ENCODE assay signal across 8 mouse cellular contexts in genomic region chr2:72038235-72038634, GRCm38 (mm10). TPM values are rescaled to one million over a fixed set of nuclear protein-coding genes. Genes with fewer than 3 reads are reported as not detected.
A peak's percentile ranks its signal among the peaks of the same experiment; 100 is the strongest.
DNase-seq lines count a peak whose midpoint lies in the region; ATAC-seq and TF ChIP-seq lines count a peak whose summit lies in the region.

No protein-coding gene starts in this region.

- H3K4me3 ChIP-seq in C2C12 (ENCODE audit: insufficient read depth, poor library complexity, severe bottlenecking): no peak overlapping the region
- no peak overlapping the region; the same call in 1 of the 2 replicates for H3K4me3 ChIP-seq in heart, adult 2 months
- H3K4me3 ChIP-seq in liver, embryonic 13.5 days (replicated peaks): no peak overlapping the region
- H3K4me3 ChIP-seq in neural tube, embryonic 14.5 days (ENCODE audit: low read depth, low read length): no peak overlapping the region

- H3K36me3 ChIP-seq in C2C12 (ENCODE audit: control insufficient read depth, insufficient read depth): no peaks in the 10 kb centered on the region
- H3K36me3 ChIP-seq in heart, adult 2 months (ENCODE audit: control insufficient read depth, insufficient read depth, low read length): no peaks in the 10 kb centered on the region
- no peaks in the 10 kb centered on the region for H3K36me3 ChIP-seq in liver, embryonic 13.5 days
- no peaks in the 10 kb centered on the region for H3K36me3 ChIP-seq in neural tube, embryonic 14.5 days (ENCODE audit: control insufficient read depth, insufficient read depth, low read length)

- H3K27ac ChIP-seq in heart, adult 2 months: peak overlapping the region; percentile 62
- no peak overlapping the region for H3K27ac ChIP-seq in liver, embryonic 13.5 days
- H3K27ac ChIP-seq in neural tube, embryonic 14.5 days (ENCODE audit: low read depth, low read length): no peak overlapping the region

- TF ChIP-seq EP300 in heart, adult 2 months (IDR thresholded peaks at IDR 0.05; ENCODE audit: insufficient read depth, low read depth, low read length): no peak

- no peaks in the 10 kb centered on the region for H3K9me3 ChIP-seq in liver, embryonic 13.5 days (replicated peaks)
- H3K9me3 ChIP-seq in neural tube, embryonic 14.5 days (ENCODE audit: control insufficient read depth, low read length): no peaks in the 10 kb centered on the region

- H3K79me2 ChIP-seq in C2C12 (ENCODE audit: control insufficient read depth, insufficient read depth): no peaks in the 10 kb centered on the region
- H3K79me2 ChIP-seq in heart, adult 2 months (replicated peaks; ENCODE audit: control insufficient read depth, insufficient read depth, low read length): no peaks in the 10 kb centered on the region

- ATAC-seq in liver, embryonic 13.5 days (ENCODE audit: low read depth): no peak
- peak; percentile 66; the same call in 1 of the 2 replicates for ATAC-seq in neural tube, embryonic 14.5 days (ENCODE audit: low read depth)

- no peaks in the 10 kb centered on the region for H3K4me1 ChIP-seq in heart, adult 2 months (ENCODE audit: control insufficient read depth, insufficient read depth, low read length)
- no peaks in the 10 kb centered on the region for H3K4me1 ChIP-seq in liver, embryonic 13.5 days (replicated peaks)
- H3K4me1 ChIP-seq in neural tube, embryonic 14.5 days (ENCODE audit: control insufficient read depth, insufficient read depth, low read length): peaks cover 11% of the 10 kb centered on the region; the same call in 1 of the 2 replicates

- H3K79me3 ChIP-seq in C2C12 (ENCODE audit: low read depth): no peaks in the 10 kb centered on the region

- intact Hi-C loops in heart, adult 2 months (cut with DNase I): loop anchor here (1.0 to 5.0 kb wide), 4 partner anchors 111 to 353 kb away; no protein-coding TSS in a partner anchor

- TF ChIP-seq CTCF in C2C12 (IDR thresholded peaks at IDR 0.05; ENCODE audit: control insufficient read depth, insufficient read depth, insufficient read length): peak; percentile 50
- TF ChIP-seq CTCF in heart, adult 2 months (IDR thresholded peaks at IDR 0.05): peak; percentile 96

- H3ac ChIP-seq in C2C12 (ENCODE audit: control insufficient read depth, insufficient read length, low read depth): no peak overlapping the region

- H3K27me3 ChIP-seq in C2C12 (ENCODE audit: control insufficient read depth, insufficient read depth, insufficient read length): no peaks in the 10 kb centered on the region
- H3K27me3 ChIP-seq in heart, adult 2 months (ENCODE audit: control insufficient read depth, insufficient read depth, low read length): no peaks in the 10 kb centered on the region
- H3K27me3 ChIP-seq in liver, embryonic 13.5 days: no peaks in the 10 kb centered on the region
- no peaks in the 10 kb centered on the region for H3K27me3 ChIP-seq in neural tube, embryonic 14.5 days (ENCODE audit: control insufficient read depth, insufficient read depth, low read length)

- TF ChIP-seq POLR2A in heart, adult 2 months (IDR thresholded peaks at IDR 0.05; ENCODE audit: insufficient read depth, low read depth, low read length): no peak

- WGBS in heart, adult 2 months: 14% methylated on average over 1 of the region's 1 CpGs
- 24% methylated on average over 1 of the region's 1 CpGs for WGBS in liver, embryonic 13.5 days (ENCODE audit: insufficient replicate concordance)
- 8% methylated on average over 1 of the region's 1 CpGs for WGBS in neural tube, embryonic 14.5 days

- no peak overlapping the region for H3K4me2 ChIP-seq in liver, embryonic 13.5 days
- peak overlapping the region; percentile 26; the same call in 1 of the 2 replicates for H3K4me2 ChIP-seq in neural tube, embryonic 14.5 days (ENCODE audit: low read depth, low read length)

- DNase-seq in adrenal gland, adult (ENCODE audit: inconsistent age in 2 of 2, low spot score in 1 of 2): peak; percentile 87 to 96
- DNase-seq in embryo, embryonic 11.5 days (ENCODE audit: low read depth, low spot score): peak; percentile 76
- peak; percentile 75 to 82 for DNase-seq in heart, adult 2 months
- peak; percentile 85 for DNase-seq in kidney, postnatal 14 days
- peak; percentile 36 for DNase-seq in liver, embryonic 13.5 days
- DNase-seq in testis, postnatal 14 days (ENCODE audit: low spot score): peak; percentile 53

- H3K9ac ChIP-seq in heart, adult 2 months (ENCODE audit: low read depth, low read length): no peak overlapping the region
- no peak overlapping the region for H3K9ac ChIP-seq in liver, embryonic 13.5 days
- H3K9ac ChIP-seq in neural tube, embryonic 14.5 days (replicated peaks; ENCODE audit: low read depth, low read length): no peak overlapping the region

TF ChIP-seq in C2C12, 6 proteins besides CTCF, POLR2A, EP300 and RAD21:
- no peak for TF ChIP-seq MYOG (IDR thresholded peaks at IDR 0.05; ENCODE audit: control insufficient read depth, extremely low read depth, insufficient read length)
- no peak for TF ChIP-seq FOSL1 (IDR thresholded peaks at IDR 0.05; ENCODE audit: insufficient read depth, low read length, poor library complexity, severe bottlenecking)
- TF ChIP-seq MAX (IDR thresholded peaks at IDR 0.05): no peak
- no peak for TF ChIP-seq USF1 (IDR thresholded peaks at IDR 0.05; ENCODE audit: low read depth)
- TF ChIP-seq CEBPB (IDR thresholded peaks at IDR 0.05; ENCODE audit: low read depth): no peak
- TF ChIP-seq MYOD1 (IDR thresholded peaks at IDR 0.05; ENCODE audit: control insufficient read depth, insufficient read length, low read depth): no peak

RNA-seq across cellular contexts. Expression of gene Rapgef4, which starts 57.2 kb away (rescaled TPM):
- 0.08 TPM for polyA plus RNA-seq in C2C12 (2012; fragmentation: generic; extraction: Trizol)
- 10 to 100 TPM; 25.4 to 38.9 TPM for total RNA-seq in heart, adult 2 months (2021)
- polyA plus RNA-seq in heart, adult 2 months (2012; rRNA removed): 15.3 and 35.4 TPM in 2 replicates
- 2.7 and 4.1 TPM in 2 replicates for polyA plus RNA-seq in liver, embryonic 13.5 days (2015; fragmentation: Nextera tagmentation; extraction: Ambion mirVana)
- polyA plus RNA-seq in neural tube, embryonic 14.5 days (2014; fragmentation: Nextera tagmentation; extraction: Ambion mirVana): 32.0 and 39.6 TPM in 2 replicates

Comparison
In these comparisons a context has a peak if more than half of its experiments do, and no peak if none do; other contexts are left out.
1. DNase-seq: peak in every context shown above with its lines; median percentile 92 in adrenal gland, adult; 85 in kidney, postnatal 14 days; 78 in heart, adult 2 months; 76 in embryo, embryonic 11.5 days; 53 in testis, postnatal 14 days; 36 in liver, embryonic 13.5 days.